Mouse (Mus musculus): ENCODE measurements around the gene Synj2. TPM values are rescaled to one million over a fixed set of nuclear protein-coding genes. Genes with fewer than 3 reads are reported as not detected.

The Synj2 gene
- polyA plus RNA-seq, 1 experiment from 2014 or later, result 3.0 TPM

GRCm38 (mm10) chr17:5936276-5936675 lies 4.8 kb upstream of the Synj2 start:
- Histone ChIP-seq H3K9ac (no peak overlapping the region), H3K36me3 (peaks cover 3% of the 10 kb centered on the region; the same call in 1 of the 2 replicates), H3K9me3 (no peaks in the 10 kb centered on the region), H3K27me3 (peaks cover 5% of the 10 kb centered on the region; the same call in 1 of the 2 replicates), H3K4me1 (peaks cover 17% of the 10 kb centered on the region), H3K4me2 (no peak overlapping the region), H3K4me3 (no peak overlapping the region), H3K27ac (no peak overlapping the region)
- WGBS, result 82% methylated on average over 14 of the region's 14 CpGs
- no peak for ATAC-seq (ENCODE audit: insufficient number of reproducible peaks, low FRiP score, low TSS enrichment, low read depth)

GRCm38 (mm10) chr17:5937441-5937840 lies 3.6 kb upstream of the Synj2 start:
- no peaks in the 10 kb centered on the region for H3K36me3 ChIP-seq
- no peak overlapping the region for H3K9ac ChIP-seq
- 65% methylated on average over 2 of the region's 2 CpGs for WGBS
- H3K27ac ChIP-seq, result no peak overlapping the region
- no peak overlapping the region for H3K4me2 ChIP-seq
- peaks cover 5% of the 10 kb centered on the region; the same call in 1 of the 2 replicates for H3K27me3 ChIP-seq
- peaks cover 24% of the 10 kb centered on the region for H3K4me1 ChIP-seq
- H3K9me3 ChIP-seq, result no peaks in the 10 kb centered on the region
- no peak overlapping the region for H3K4me3 ChIP-seq
- ATAC-seq (ENCODE audit: insufficient number of reproducible peaks, low FRiP score, low TSS enrichment, low read depth), result no peak

GRCm38 (mm10) chr17:5939871-5940270 lies 1.2 kb upstream of the Synj2 start:
- 65% methylated on average over 12 of the region's 12 CpGs for WGBS

GRCm38 (mm10) chr17:5940792-5941191 lies 288 bp upstream of the Synj2 start:
- no peaks in the 10 kb centered on the region for H3K9me3 ChIP-seq
- 0 out of 2 replicates have a peak overlapping the region, but pooled peaks have one; percentile 20 for H3K9ac ChIP-seq
- peak overlapping the region; percentile 68 for H3K4me3 ChIP-seq
- H3K36me3 ChIP-seq, result no peaks in the 10 kb centered on the region
- H3K27ac ChIP-seq, result 0 out of 2 replicates have a peak overlapping the region, but pooled peaks have one; percentile 47
- WGBS, result under 1% methylated on average over 33 of the region's 38 CpGs
- H3K27me3 ChIP-seq, result peaks cover 5% of the 10 kb centered on the region; the same call in 1 of the 2 replicates
- H3K4me2 ChIP-seq, result peak overlapping the region; percentile 76
- peaks cover 12% of the 10 kb centered on the region for H3K4me1 ChIP-seq
- peak; percentile 81 for ATAC-seq (ENCODE audit: insufficient number of reproducible peaks, low FRiP score, low TSS enrichment, low read depth)

More at GRCm38 (mm10) chr17:5939871-5940270, 1.2 kb upstream of the Synj2 start:
- Histone ChIP-seq H3K4me3 (no peak overlapping the region), H3K4me2 (no peak overlapping the region), H3K4me1 (peaks cover 19% of the 10 kb centered on the region), H3K27ac (no peak overlapping the region), H3K27me3 (peaks cover 5% of the 10 kb centered on the region; the same call in 1 of the 2 replicates), H3K9me3 (no peaks in the 10 kb centered on the region), H3K9ac (no peak overlapping the region), H3K36me3 (no peaks in the 10 kb centered on the region)
- no peak for ATAC-seq (ENCODE audit: insufficient number of reproducible peaks, low FRiP score, low TSS enrichment, low read depth)

- peak overlapping the region; percentile 68 for H3K4me3 ChIP-seq
- H3K27me3 ChIP-seq, result peaks cover 5% of the 10 kb centered on the region; the same call in 1 of the 2 replicates
These were observed 1.1 kb downstream of the Synj2 start for GRCm38 (mm10) chr17:5942156-5942555.

GRCm38 (mm10) chr17:5943053-5943452 lies 2.0 kb downstream of the Synj2 start:
- 67% methylated on average over 1 of the region's 1 CpGs for WGBS
- ATAC-seq (ENCODE audit: insufficient number of reproducible peaks, low FRiP score, low TSS enrichment, low read depth), result no peak
- H3K9me3 ChIP-seq, result no peaks in the 10 kb centered on the region
- H3K4me2 ChIP-seq, result no peak overlapping the region
- H3K27ac ChIP-seq, result no peak overlapping the region
- H3K27me3 ChIP-seq, result peaks cover 5% of the 10 kb centered on the region; the same call in 1 of the 2 replicates
- H3K36me3 ChIP-seq, result no peaks in the 10 kb centered on the region
- H3K4me3 ChIP-seq, result no peak overlapping the region
- H3K9ac ChIP-seq, result no peak overlapping the region
- H3K4me1 ChIP-seq, result peaks cover 12% of the 10 kb centered on the region

More at GRCm38 (mm10) chr17:5942156-5942555, 1.1 kb downstream of the Synj2 start:
- Histone ChIP-seq H3K27ac (no peak overlapping the region), H3K36me3 (no peaks in the 10 kb centered on the region), H3K4me2 (peak overlapping the region; percentile 76), H3K9me3 (no peaks in the 10 kb centered on the region), H3K9ac (no peak overlapping the region), H3K4me1 (peaks cover 12% of the 10 kb centered on the region)
- no peak for ATAC-seq (ENCODE audit: insufficient number of reproducible peaks, low FRiP score, low TSS enrichment, low read depth)
- 73% methylated on average over 3 of the region's 3 CpGs for WGBS

GRCm38 (mm10) chr17:5947039-5947438 lies 6.0 kb downstream of the Synj2 start:
- no peaks in the 10 kb centered on the region for H3K9me3 ChIP-seq
- H3K27me3 ChIP-seq, result no peaks in the 10 kb centered on the region
- H3K4me1 ChIP-seq, result no peaks in the 10 kb centered on the region
- no peaks in the 10 kb centered on the region for H3K36me3 ChIP-seq
- ATAC-seq (ENCODE audit: insufficient number of reproducible peaks, low FRiP score, low TSS enrichment, low read depth), result no peak
- no peak overlapping the region for H3K9ac ChIP-seq
- H3K4me3 ChIP-seq, result no peak overlapping the region
- no peak overlapping the region for H3K4me2 ChIP-seq
- no peak overlapping the region for H3K27ac ChIP-seq
- WGBS, result 72% methylated on average over 3 of the region's 3 CpGs

GRCm38 (mm10) chr17:5952455-5952854 lies 11.4 kb downstream of the Synj2 start:
- H3K27me3 ChIP-seq, result no peaks in the 10 kb centered on the region
- H3K4me3 ChIP-seq, result no peak overlapping the region
- 74% methylated on average over 4 of the region's 4 CpGs for WGBS
- no peak overlapping the region for H3K4me2 ChIP-seq
- H3K9ac ChIP-seq, result no peak overlapping the region
- no peaks in the 10 kb centered on the region for H3K4me1 ChIP-seq
- no peak overlapping the region for H3K27ac ChIP-seq
- ATAC-seq (ENCODE audit: insufficient number of reproducible peaks, low FRiP score, low TSS enrichment, low read depth), result no peak
- H3K36me3 ChIP-seq, result no peaks in the 10 kb centered on the region
- H3K9me3 ChIP-seq, result no peaks in the 10 kb centered on the region

GRCm38 (mm10) chr17:5956350-5957000 lies 15.4 kb downstream of the Synj2 start:
- Histone ChIP-seq H3K36me3 (no peaks in the 10 kb centered on the region), H3K9me3 (no peaks in the 10 kb centered on the region), H3K27me3 (no peaks in the 10 kb centered on the region), H3K27ac (no peak overlapping the region; the same call in 1 of the 2 replicates), H3K4me3 (no peak overlapping the region), H3K4me1 (peaks cover 15% of the 10 kb centered on the region), H3K4me2 (no peak overlapping the region), H3K9ac (no peak overlapping the region)
- no peak for ATAC-seq (ENCODE audit: insufficient number of reproducible peaks, low FRiP score, low TSS enrichment, low read depth)
- WGBS, result 66% methylated on average over 2 of the region's 2 CpGs

GRCm38 (mm10) chr17:5957097-5957496 lies 16.0 kb downstream of the Synj2 start:
- H3K36me3 ChIP-seq, result no peaks in the 10 kb centered on the region
- peaks cover 15% of the 10 kb centered on the region for H3K4me1 ChIP-seq
- no peak overlapping the region for H3K4me2 ChIP-seq
- no peak overlapping the region for H3K4me3 ChIP-seq
- H3K9me3 ChIP-seq, result no peaks in the 10 kb centered on the region
- H3K9ac ChIP-seq, result no peak overlapping the region
- no peak overlapping the region; the same call in 1 of the 2 replicates for H3K27ac ChIP-seq
- H3K27me3 ChIP-seq, result no peaks in the 10 kb centered on the region
- WGBS, result 57% methylated on average over 3 of the region's 3 CpGs
- ATAC-seq (ENCODE audit: insufficient number of reproducible peaks, low FRiP score, low TSS enrichment, low read depth), result no peak

GRCm38 (mm10) chr17:5958229-5958628 lies 17.1 kb downstream of the Synj2 start:
- Histone ChIP-seq H3K4me1 (peaks cover 15% of the 10 kb centered on the region), H3K27ac (no peak overlapping the region), H3K27me3 (no peaks in the 10 kb centered on the region), H3K4me2 (no peak overlapping the region), H3K4me3 (no peak overlapping the region), H3K36me3 (no peaks in the 10 kb centered on the region), H3K9me3 (no peaks in the 10 kb centered on the region), H3K9ac (no peak overlapping the region)
- ATAC-seq (ENCODE audit: insufficient number of reproducible peaks, low FRiP score, low TSS enrichment, low read depth), result no peak
- WGBS, result 89% methylated on average over 5 of the region's 5 CpGs

GRCm38 (mm10) chr17:5958636-5959035 lies 17.6 kb downstream of the Synj2 start:
- H3K4me1 ChIP-seq, result peaks cover 15% of the 10 kb centered on the region
- 71% methylated on average over 10 of the region's 10 CpGs for WGBS
- no peaks in the 10 kb centered on the region for H3K27me3 ChIP-seq
- ATAC-seq (ENCODE audit: insufficient number of reproducible peaks, low FRiP score, low TSS enrichment, low read depth), result no peak
- no peaks in the 10 kb centered on the region for H3K9me3 ChIP-seq
- peak overlapping the region; percentile 76; the same call in 1 of the 2 replicates for H3K27ac ChIP-seq
- no peaks in the 10 kb centered on the region for H3K36me3 ChIP-seq
- H3K4me3 ChIP-seq, result no peak overlapping the region
- H3K4me2 ChIP-seq, result no peak overlapping the region
- H3K9ac ChIP-seq, result 0 out of 2 replicates have a peak overlapping the region, but pooled peaks have one; percentile 8

All from limb, embryonic 15.5 days (tissue).